Mouse (Mus musculus) forebrain, embryonic 16.5 days (tissue): ENCODE results near the gene Camk2b. TPM values are rescaled to one million over a fixed set of nuclear protein-coding genes. Genes with fewer than 3 reads are reported as not detected.

Source experiments
- ATAC-seq: fragments of 200-750 bp; cut with Nextera tagmentation; 2 replicates; pipeline ENCODE4 v1.8.0; 2017; ENCODE audit warnings: mild to moderate bottlenecking, moderate library complexity
- H3K27ac ChIP-seq: fragments of 300-500 bp; sonication (generic); 2 replicates; pipeline ENCODE4 v1.5.1; 2014; ENCODE audit warnings: low read length, control low read depth
- H3K27me3 ChIP-seq: fragments of 300-500 bp; sonication (generic); replicated peaks from 2 replicates; pipeline ENCODE4 v1.6.1; 2014; ENCODE audit warnings: low read length; ENCODE audit not compliant: control insufficient read depth, insufficient read depth
- H3K36me3 ChIP-seq: fragments of 300-500 bp; sonication (generic); 2 replicates; pipeline ENCODE4 v1.6.1; 2014; ENCODE audit not compliant: control insufficient read depth, insufficient read depth
- H3K4me1 ChIP-seq: fragments of 300-500 bp; sonication (generic); replicated peaks from 2 replicates; pipeline ENCODE4 v1.6.1; 2014; ENCODE audit warnings: low read length; ENCODE audit not compliant: control insufficient read depth, insufficient read depth
- H3K4me2 ChIP-seq: fragments of 300-500 bp; sonication (generic); 2 replicates; pipeline ENCODE4 v1.6.1; 2014; ENCODE audit warnings: mild to moderate bottlenecking, low read length, control low read depth
- H3K4me3 ChIP-seq: fragments of 300-500 bp; sonication (generic); replicated peaks from 2 replicates; pipeline ENCODE4 v1.5.1; 2014; ENCODE audit warnings: mild to moderate bottlenecking, low read length, control low read depth
- H3K9ac ChIP-seq: fragments of 300-500 bp; sonication (generic); replicated peaks from 2 replicates; pipeline ENCODE4 v1.6.1; 2014; ENCODE audit warnings: low read depth, low read length, control low read depth
- H3K9me3 ChIP-seq: fragments of 300-500 bp; sonication (generic); 2 replicates; pipeline ENCODE4 v1.6.1; 2016; ENCODE audit warnings: low read length; ENCODE audit not compliant: control insufficient read depth
- WGBS: fragments of 180-500 bp; shearing (Covaris S2); extraction: QIAGEN DNeasy Blood & Tissue Kit; methylation state at CpG from one replicate; pipeline ENCODE4 v1.1.7; 2014; 5-methylcytosine and 5-hydroxymethylcytosine counted together
- polyA plus RNA-seq: library from polyadenylated mRNA; unstranded; fragments of >200 nt; fragmentation: Nextera tagmentation; extraction: Ambion mirVana; gene quantifications from 2 replicates; pipeline ENCODE4 v1.2.1, GENCODE M21; 2015

The Camk2b gene
- polyA plus RNA-seq, 1 experiment from 2014 or later: 171 TPM

- no peaks in the 10 kb centered on the region for H3K36me3 ChIP-seq
- no peak for ATAC-seq
- 39% methylated on average over 3 of the region's 3 CpGs for WGBS
- no peaks in the 10 kb centered on the region for H3K9me3 ChIP-seq
- no peaks in the 10 kb centered on the region for H3K27me3 ChIP-seq
- no peak overlapping the region for H3K4me2 ChIP-seq
- no peak overlapping the region for H3K9ac ChIP-seq
- H3K4me3 ChIP-seq: no peak overlapping the region
- H3K4me1 ChIP-seq: peaks cover 30% of the 10 kb centered on the region
- H3K27ac ChIP-seq: no peak overlapping the region
These were observed 30.6 kb downstream of the Camk2b start for GRCm38 (mm10) chr11:6035521-6035920.

GRCm38 (mm10) chr11:6034740-6035139 lies 31.4 kb downstream of the Camk2b start:
- no peaks in the 10 kb centered on the region for H3K36me3 ChIP-seq
- no peak overlapping the region for H3K4me3 ChIP-seq
- no peak overlapping the region for H3K9ac ChIP-seq
- no peak for ATAC-seq
- H3K9me3 ChIP-seq: no peaks in the 10 kb centered on the region
- WGBS: 91% methylated on average over 2 of the region's 2 CpGs
- no peak overlapping the region for H3K4me2 ChIP-seq
- no peak overlapping the region for H3K27ac ChIP-seq
- no peaks in the 10 kb centered on the region for H3K27me3 ChIP-seq
- H3K4me1 ChIP-seq: peaks cover 38% of the 10 kb centered on the region

- no peak for ATAC-seq
- Histone ChIP-seq H3K27ac (no peak overlapping the region), H3K27me3 (no peaks in the 10 kb centered on the region), H3K4me3 (no peak overlapping the region), H3K4me1 (peaks cover 33% of the 10 kb centered on the region), H3K4me2 (no peak overlapping the region), H3K9me3 (no peaks in the 10 kb centered on the region), H3K36me3 (no peaks in the 10 kb centered on the region), H3K9ac (no peak overlapping the region)
- 87% methylated on average over 5 of the region's 5 CpGs for whole genome bisulfite sequencing
These were observed 32.4 kb downstream of the Camk2b start for GRCm38 (mm10) chr11:6033801-6034200.

- no peaks in the 10 kb centered on the region for H3K27me3 ChIP-seq
These were observed 33.0 kb downstream of the Camk2b start for GRCm38 (mm10) chr11:6033147-6033546.

GRCm38 (mm10) chr11:6030650-6031049 lies 35.5 kb downstream of the Camk2b start:
- 67% methylated on average over 6 of the region's 6 CpGs for WGBS
- H3K9ac ChIP-seq: no peak overlapping the region; the same call in 1 of the 2 replicates
- H3K4me2 ChIP-seq: no peak overlapping the region
- no peaks in the 10 kb centered on the region for H3K27me3 ChIP-seq
- ATAC-seq: peak; percentile 89
- H3K4me1 ChIP-seq: peaks cover 28% of the 10 kb centered on the region
- no peaks in the 10 kb centered on the region for H3K36me3 ChIP-seq
- no peaks in the 10 kb centered on the region for H3K9me3 ChIP-seq
- H3K4me3 ChIP-seq: no peak overlapping the region
- H3K27ac ChIP-seq: peak overlapping the region; percentile 78

More at GRCm38 (mm10) chr11:6033147-6033546, 33.0 kb downstream of the Camk2b start:
- Histone ChIP-seq H3K36me3 (no peaks in the 10 kb centered on the region), H3K4me2 (no peak overlapping the region), H3K4me1 (peaks cover 27% of the 10 kb centered on the region), H3K4me3 (no peak overlapping the region), H3K9me3 (no peaks in the 10 kb centered on the region), H3K9ac (no peak overlapping the region), H3K27ac (no peak overlapping the region)
- 82% methylated on average over 3 of the region's 3 CpGs for WGBS
- ATAC-seq: no peak

- 84% methylated on average over 3 of the region's 3 CpGs for WGBS
- H3K36me3 ChIP-seq: no peaks in the 10 kb centered on the region
- no peaks in the 10 kb centered on the region for H3K27me3 ChIP-seq
- no peak overlapping the region for H3K4me2 ChIP-seq
- H3K4me3 ChIP-seq: no peak overlapping the region
- no peak overlapping the region for H3K9ac ChIP-seq
- H3K9me3 ChIP-seq: no peaks in the 10 kb centered on the region
- peaks cover 24% of the 10 kb centered on the region for H3K4me1 ChIP-seq
- no peak overlapping the region; the same call in 1 of the 2 replicates for H3K27ac ChIP-seq
- no peak for ATAC-seq
These were observed 36.4 kb downstream of the Camk2b start for GRCm38 (mm10) chr11:6029790-6030189.

GRCm38 (mm10) chr11:6028911-6029310 lies 37.3 kb downstream of the Camk2b start:
- H3K36me3 ChIP-seq: no peaks in the 10 kb centered on the region
- no peak overlapping the region for H3K27ac ChIP-seq
- WGBS: 60% methylated on average over 7 of the region's 7 CpGs
- no peak for ATAC-seq
- no peaks in the 10 kb centered on the region for H3K27me3 ChIP-seq
- H3K4me1 ChIP-seq: peaks cover 24% of the 10 kb centered on the region
- no peak overlapping the region for H3K9ac ChIP-seq
- no peaks in the 10 kb centered on the region for H3K9me3 ChIP-seq
- H3K4me3 ChIP-seq: no peak overlapping the region
- no peak overlapping the region for H3K4me2 ChIP-seq

GRCm38 (mm10) chr11:6026361-6026760 lies 39.8 kb downstream of the Camk2b start:
- ATAC-seq: peak; percentile 14; the same call in 1 of the 2 replicates
- H3K27me3 ChIP-seq: no peaks in the 10 kb centered on the region
- H3K9ac ChIP-seq: no peak overlapping the region
- no peak overlapping the region for H3K27ac ChIP-seq
- H3K4me1 ChIP-seq: peaks cover 19% of the 10 kb centered on the region
- H3K36me3 ChIP-seq: no peaks in the 10 kb centered on the region
- 64% methylated on average over 1 of the region's 1 CpGs for WGBS
- H3K4me3 ChIP-seq: no peak overlapping the region
- H3K9me3 ChIP-seq: no peaks in the 10 kb centered on the region
- H3K4me2 ChIP-seq: no peak overlapping the region

- Histone ChIP-seq H3K27me3 (no peaks in the 10 kb centered on the region), H3K4me3 (no peak overlapping the region), H3K4me2 (no peak overlapping the region), H3K9ac (no peak overlapping the region), H3K4me1 (peaks cover 6% of the 10 kb centered on the region), H3K9me3 (no peaks in the 10 kb centered on the region), H3K36me3 (no peaks in the 10 kb centered on the region), H3K27ac (no peak overlapping the region)
- no peak for ATAC-seq
- WGBS: 83% methylated on average over 12 of the region's 12 CpGs
These were observed 41.1 kb downstream of the Camk2b start for GRCm38 (mm10) chr11:6024923-6025652.
